Mouse (Mus musculus) urinary bladder, adult 18-20 months (tissue): Measurements from ENCODE around the gene Ak2.

Experiments used
- DNase-seq, 2 experiments: peaks; one replicate each; pipeline ENCODE4 v3.0.0; 2022; ENCODE audit warnings: low spot score in 2 of 2, mixed read lengths in 2 of 2

The Ak2 gene

GRCm38 (mm10) chr4:129048501-129049305, 56.9 kb downstream of the Ak2 start:
- DNase-seq: peak; percentile 57 to 62

DNA sequence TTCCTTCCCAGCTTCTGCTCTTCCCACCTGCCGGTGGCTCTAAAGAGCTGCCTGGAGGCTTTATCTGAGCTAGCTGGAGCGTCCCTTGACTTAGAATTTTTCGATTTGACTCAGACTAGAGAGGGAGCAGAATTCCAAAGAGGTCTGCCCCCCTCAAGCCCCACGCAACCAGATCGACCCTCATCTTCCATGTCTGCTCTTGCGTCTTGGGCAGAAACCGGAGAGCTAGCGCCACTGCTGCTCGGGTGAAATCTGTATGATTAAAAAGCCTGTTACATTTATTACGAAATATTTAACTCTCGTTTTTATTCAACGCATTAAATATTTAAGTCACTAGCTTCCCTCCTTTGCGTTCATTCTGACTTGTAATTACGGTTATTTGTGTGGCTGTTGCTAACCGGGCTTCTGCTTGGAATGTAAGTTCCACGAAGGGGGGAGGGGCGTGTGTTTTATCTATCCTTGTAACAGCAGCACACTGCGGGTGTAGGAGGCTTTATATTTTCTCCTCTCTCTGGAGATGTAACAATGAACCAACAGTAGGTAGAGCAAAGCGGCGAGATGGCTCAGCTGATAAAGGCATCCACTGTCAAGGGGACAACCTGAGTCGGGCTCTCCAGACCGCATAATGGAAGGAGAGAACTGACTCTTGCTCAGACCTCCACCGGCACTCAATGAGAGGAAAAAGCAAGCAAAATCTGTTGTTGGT, 57.7 kb downstream of the Ak2 start:
- DNase-seq: no peak

DNA sequence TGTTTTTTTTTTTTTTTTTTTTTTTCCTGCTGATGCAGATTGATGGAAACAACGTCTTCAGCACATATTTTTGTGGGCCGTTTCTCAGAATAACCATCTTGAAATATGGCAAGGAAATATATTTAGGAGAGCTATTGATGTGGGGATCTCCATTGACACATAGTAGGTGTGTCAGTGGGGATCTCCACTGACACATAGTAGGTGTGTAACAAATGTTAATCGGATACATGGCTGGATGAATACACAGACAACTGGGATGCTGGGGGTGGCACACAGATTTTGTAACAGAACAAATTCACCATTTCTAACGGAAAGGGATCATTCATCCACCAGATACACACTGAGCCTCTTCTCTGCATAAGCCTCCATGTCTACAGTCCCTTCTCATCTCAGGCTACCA, 58.6 kb downstream of the Ak2 start:
- no peak for DNase-seq

DNA sequence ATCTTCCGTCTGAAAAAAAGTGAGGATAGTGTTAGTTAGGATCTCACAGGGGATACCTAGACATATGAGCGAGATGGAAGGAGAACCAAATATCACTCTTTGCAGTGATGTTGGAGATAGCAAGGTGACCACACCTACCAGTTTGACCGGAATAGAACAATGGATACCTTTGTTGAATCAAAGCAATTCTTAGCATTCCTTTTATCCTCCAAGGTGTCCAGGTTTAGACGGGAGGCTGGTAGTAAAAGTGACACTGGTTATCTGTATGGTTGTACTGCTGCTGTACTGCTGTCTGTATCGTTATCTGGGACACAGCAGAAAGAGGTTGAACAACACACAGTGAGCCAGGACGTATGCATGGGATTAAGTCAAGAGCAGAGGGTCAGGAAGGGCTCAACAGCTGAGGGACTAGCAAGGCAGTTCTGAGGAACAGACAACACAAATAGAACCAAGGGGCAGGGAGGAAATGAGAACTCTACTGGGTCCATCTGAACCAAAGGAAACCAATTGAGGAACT, 59.2 kb downstream of the Ak2 start:
- DNase-seq: no peak

DNA sequence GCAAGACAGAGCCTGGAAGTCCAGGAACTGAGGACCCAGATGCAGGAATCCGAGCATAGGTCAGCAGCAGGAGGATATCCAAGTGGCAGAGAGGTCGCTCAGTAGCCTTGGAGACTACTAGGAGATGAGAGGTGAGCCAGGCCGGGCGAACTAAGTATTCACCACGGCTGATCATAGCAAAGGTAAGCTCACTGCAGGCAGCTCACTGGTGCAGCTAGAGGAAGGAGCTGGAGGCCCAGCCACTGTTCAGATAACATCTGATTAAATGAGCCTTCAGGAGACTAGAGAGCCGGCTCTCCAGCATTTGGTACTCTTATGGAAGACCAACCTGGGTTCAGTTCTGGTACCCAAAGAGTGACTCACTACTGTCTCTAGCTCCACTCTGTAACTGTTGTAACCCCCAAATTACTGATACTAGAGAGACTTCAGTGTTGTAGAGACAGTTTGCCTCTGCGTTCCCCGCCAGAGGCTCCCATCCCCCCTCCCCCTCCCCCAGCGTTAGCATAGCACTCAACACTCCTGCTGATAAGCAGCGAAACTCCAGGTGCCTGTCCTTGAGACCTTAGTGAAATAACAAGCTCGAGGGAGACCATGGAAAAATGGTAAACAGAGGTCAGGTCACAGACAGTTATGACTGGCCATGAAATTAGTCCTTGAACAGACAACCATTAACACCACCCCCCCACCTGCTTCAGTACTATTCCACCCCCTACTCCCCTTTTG, 59.9 kb downstream of the Ak2 start:
- no peak for DNase-seq

- DNase-seq: no peak
These were observed 63.0 kb downstream of the Ak2 start for GRCm38 (mm10) chr4:129054757-129055156.

DNA sequence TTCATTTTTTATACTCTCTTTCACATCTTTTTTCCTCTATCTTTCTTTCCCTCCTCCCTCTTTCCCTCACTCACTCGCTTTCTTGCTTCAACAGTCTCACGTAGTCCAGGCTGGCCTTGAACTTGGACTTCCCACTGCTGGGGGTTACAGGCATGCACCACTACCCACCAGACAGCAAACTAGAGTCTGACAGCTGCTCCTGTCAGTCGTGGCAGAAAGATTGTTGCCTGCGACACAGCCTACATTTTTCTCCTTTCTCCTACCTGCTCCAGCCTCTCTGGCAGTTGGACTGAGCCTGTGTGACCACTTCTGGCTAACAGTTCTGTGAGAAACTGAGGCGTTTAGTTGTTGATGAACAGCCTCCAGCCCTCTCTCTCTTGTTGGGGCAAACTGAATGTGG, 63.8 kb downstream of the Ak2 start:
- no peak for DNase-seq

GRCm38 (mm10) chr4:129057533-129058206, 65.9 kb downstream of the Ak2 start:
- DNase-seq: peak; percentile 93

DNA sequence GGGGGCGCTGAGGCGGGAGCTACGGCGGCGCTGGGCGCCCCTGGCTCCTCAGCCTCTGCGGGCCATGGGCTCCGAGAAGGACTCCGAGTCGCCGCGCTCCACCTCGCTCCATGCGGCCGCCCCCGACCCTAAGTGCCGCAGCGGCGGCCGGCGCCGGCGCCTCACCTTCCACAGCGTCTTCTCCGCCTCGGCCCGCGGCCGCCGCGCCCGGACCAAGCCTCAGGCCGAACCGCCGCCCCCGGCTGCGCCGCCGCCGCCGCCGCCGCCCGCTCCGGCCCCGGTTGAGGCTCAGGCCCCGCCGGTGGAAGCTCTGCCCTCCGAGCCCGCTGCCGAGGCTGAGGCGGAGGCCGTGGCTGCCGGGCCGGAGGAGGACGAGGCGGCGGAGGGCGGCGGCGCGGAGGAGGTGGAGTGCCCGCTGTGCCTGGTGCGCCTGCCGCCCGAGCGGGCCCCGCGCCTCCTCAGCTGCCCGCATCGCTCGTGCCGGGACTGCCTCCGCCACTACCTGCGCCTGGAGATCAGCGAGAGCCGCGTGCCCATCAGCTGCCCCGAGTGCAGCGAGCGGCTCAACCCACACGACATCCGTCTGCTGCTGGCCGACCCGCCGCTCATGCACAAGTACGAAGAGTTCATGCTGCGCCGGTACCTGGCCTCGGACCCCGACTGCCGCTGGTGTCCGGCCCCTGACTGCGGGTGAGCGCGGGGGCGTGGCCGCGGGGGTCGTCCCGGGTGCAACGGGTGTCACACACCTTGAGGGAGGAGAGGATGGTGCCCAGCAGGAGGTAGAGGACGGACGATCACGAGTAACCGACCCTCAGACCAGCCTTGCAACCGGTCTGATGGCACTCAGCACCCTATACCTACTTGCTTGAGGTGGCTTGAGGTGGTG, 66.7 kb downstream of the Ak2 start, which contains the start of gene Rnf19b:
TSS of gene Rnf19b (plus strand) at position 65 of the 886 bp plus-strand sequence.
- peak in 1 of 2 experiments; percentile 62 for DNase-seq

GRCm38 (mm10) chr4:129059125-129059551, 67.4 kb downstream of the Ak2 start:
- no peak for DNase-seq

GRCm38 (mm10) chr4:129059922-129060321, 68.2 kb downstream of the Ak2 start:
- DNase-seq: no peak
